Mouse (Mus musculus) neural tube, embryonic 14.5 days (tissue): Measurements from ENCODE around the gene Klhl29. TPM values are rescaled to one million over a fixed set of nuclear protein-coding genes. Genes with fewer than 3 reads are reported as not detected.
A peak's percentile ranks its signal among the peaks of the same experiment; 100 is the strongest.

Experiments
- ATAC-seq: fragments of 200-750 bp; cut with Nextera tagmentation; 2 replicates; pipeline ENCODE4 v1.8.0; 2017; ENCODE audit warnings: low read depth, mild to moderate bottlenecking, moderate TSS enrichment, moderate library complexity
- H3K27ac ChIP-seq: fragments of 300-500 bp; sonication (generic); 2 replicates; pipeline ENCODE4 v1.5.1; 2014; ENCODE audit warnings: low read depth, mild to moderate bottlenecking, control low read depth, low read length, moderate library complexity, mixed read lengths
- H3K27me3 ChIP-seq: fragments of 300-500 bp; sonication (generic); 2 replicates; pipeline ENCODE4 v1.6.1; 2014; ENCODE audit warnings: low read length; ENCODE audit not compliant: control insufficient read depth, insufficient read depth
- H3K36me3 ChIP-seq: fragments of 300-500 bp; sonication (generic); 2 replicates; pipeline ENCODE4 v1.6.1; 2014; ENCODE audit warnings: low read length, mixed read lengths; ENCODE audit not compliant: control insufficient read depth, insufficient read depth
- H3K4me1 ChIP-seq: fragments of 300-500 bp; sonication (generic); 2 replicates; pipeline ENCODE4 v1.6.1; 2014; ENCODE audit warnings: low read length; ENCODE audit not compliant: control insufficient read depth, insufficient read depth
- H3K4me2 ChIP-seq: fragments of 300-500 bp; sonication (generic); 2 replicates; pipeline ENCODE4 v1.6.1; 2014; ENCODE audit warnings: mild to moderate bottlenecking, low read depth, low read length, control low read depth
- H3K4me3 ChIP-seq: fragments of 300-500 bp; sonication (generic); 2 replicates; pipeline ENCODE4 v1.5.1; 2014; ENCODE audit warnings: low read depth, low read length, control low read depth, mixed read lengths
- H3K9ac ChIP-seq: fragments of 300-500 bp; sonication (generic); replicated peaks from 2 replicates; pipeline ENCODE4 v1.6.1; 2014; ENCODE audit warnings: low read depth, mild to moderate bottlenecking, control low read depth, low read length, mixed read lengths
- H3K9me3 ChIP-seq: fragments of 300-500 bp; sonication (generic); 2 replicates; pipeline ENCODE4 v1.6.1; 2016; ENCODE audit warnings: low read length; ENCODE audit not compliant: control insufficient read depth
- WGBS: fragments of 180-500 bp; shearing (Covaris S2); extraction: QIAGEN DNeasy Blood & Tissue Kit; methylation state at CpG from one replicate; pipeline ENCODE4 v1.1.7; 2014; 5-methylcytosine and 5-hydroxymethylcytosine counted together
- polyA plus RNA-seq: library from polyadenylated mRNA; unstranded; fragments of >200 nt; fragmentation: Nextera tagmentation; extraction: Ambion mirVana; gene quantifications from 2 replicates; pipeline ENCODE4 v1.2.1, GENCODE M21; 2014

Klhl29 gene
- polyA plus RNA-seq, 1 experiment from 2014 or later, result 6.1 TPM

DNA sequence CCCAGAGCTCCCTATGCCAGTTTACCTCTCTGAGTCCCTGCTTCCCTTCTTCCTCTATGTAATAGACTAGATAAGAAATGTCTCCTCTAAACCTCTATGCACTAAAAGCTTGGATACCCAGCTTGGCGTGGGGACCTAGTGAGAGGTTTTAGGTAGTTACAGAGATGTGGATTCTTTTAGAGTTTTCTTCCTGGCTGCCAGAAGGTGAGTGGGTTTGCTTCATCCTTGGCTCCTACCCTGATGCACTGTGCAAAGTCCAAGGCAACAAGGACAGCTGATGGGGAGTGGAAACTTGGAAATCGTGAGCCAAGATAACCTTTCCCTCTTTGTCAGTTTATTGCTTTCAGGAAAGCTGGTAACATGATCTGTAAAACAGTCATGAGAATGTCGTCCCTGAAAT is 220.3 kb downstream of the Klhl29 start:
- no peak overlapping the region for H3K4me3 ChIP-seq
- H3K36me3 ChIP-seq, result no peaks in the 10 kb centered on the region
- H3K4me1 ChIP-seq, result no peaks in the 10 kb centered on the region
- no peaks in the 10 kb centered on the region for H3K9me3 ChIP-seq
- ATAC-seq, result no peak
- no peak overlapping the region for H3K27ac ChIP-seq
- no peaks in the 10 kb centered on the region for H3K27me3 ChIP-seq
- no peak overlapping the region for H3K9ac ChIP-seq
- WGBS, result 88% methylated on average over 3 of the region's 3 CpGs
- no peak overlapping the region for H3K4me2 ChIP-seq

DNA sequence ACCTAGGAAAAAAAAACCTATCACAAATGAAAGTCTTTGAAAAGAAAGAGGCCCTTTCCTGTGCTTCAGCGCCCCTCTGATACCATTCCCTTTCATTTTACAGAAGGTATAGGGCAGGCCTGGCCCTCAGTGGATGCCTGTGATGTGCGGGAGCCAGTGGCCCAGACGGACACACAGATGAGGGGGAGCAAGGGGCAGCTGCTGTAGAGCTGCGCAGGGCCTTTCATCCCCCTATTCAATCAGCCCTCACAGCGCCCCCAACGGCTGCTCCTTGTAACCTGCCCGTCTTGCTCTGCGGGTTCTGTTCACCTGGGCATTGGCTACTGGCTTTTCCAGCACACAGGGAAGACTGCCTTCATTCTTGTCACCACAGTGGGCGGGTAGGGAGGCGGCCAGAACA is 223.6 kb downstream of the Klhl29 start:
- H3K4me1 ChIP-seq, result no peaks in the 10 kb centered on the region
- H3K36me3 ChIP-seq, result no peaks in the 10 kb centered on the region
- no peak overlapping the region for H3K9ac ChIP-seq
- no peaks in the 10 kb centered on the region for H3K9me3 ChIP-seq
- WGBS, result 13% methylated on average over 10 of the region's 10 CpGs
- no peak for ATAC-seq
- H3K27ac ChIP-seq, result no peak overlapping the region
- H3K27me3 ChIP-seq, result no peaks in the 10 kb centered on the region
- no peak overlapping the region for H3K4me2 ChIP-seq
- no peak overlapping the region for H3K4me3 ChIP-seq

DNA sequence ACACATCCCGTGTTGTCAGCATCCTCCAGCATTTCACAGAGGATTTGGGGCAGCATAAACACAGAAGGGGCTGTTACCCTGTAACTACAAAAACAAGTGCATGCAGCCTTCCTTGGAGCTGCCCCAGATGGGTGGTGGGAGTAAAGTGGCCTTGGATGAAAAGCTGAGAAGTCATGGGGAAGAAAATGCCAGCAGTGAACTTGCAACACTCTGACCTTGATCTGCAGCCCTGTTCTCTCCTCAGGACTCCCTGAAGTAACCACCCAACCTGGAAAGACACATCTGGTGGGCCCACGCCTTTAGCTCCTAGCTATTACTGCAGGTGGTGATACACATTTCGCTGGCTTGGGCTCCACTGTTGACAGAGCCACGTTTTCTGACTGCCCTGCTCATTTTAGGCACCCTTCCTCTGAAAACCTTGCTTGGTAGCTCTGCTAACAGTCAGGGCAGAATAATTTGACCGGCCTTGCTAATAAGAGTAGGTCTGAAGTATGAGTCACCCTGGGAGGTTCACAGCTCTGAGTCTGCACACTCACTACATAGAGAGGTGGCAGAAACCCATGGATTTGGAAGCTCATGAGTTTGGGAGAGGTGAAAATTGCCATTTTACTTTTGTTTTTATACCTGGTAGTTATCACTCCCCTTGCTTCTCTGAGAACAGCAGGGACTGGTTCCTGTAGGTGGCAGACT is 228.0 kb downstream of the Klhl29 start:
- 85% methylated on average over 5 of the region's 5 CpGs for WGBS

DNA sequence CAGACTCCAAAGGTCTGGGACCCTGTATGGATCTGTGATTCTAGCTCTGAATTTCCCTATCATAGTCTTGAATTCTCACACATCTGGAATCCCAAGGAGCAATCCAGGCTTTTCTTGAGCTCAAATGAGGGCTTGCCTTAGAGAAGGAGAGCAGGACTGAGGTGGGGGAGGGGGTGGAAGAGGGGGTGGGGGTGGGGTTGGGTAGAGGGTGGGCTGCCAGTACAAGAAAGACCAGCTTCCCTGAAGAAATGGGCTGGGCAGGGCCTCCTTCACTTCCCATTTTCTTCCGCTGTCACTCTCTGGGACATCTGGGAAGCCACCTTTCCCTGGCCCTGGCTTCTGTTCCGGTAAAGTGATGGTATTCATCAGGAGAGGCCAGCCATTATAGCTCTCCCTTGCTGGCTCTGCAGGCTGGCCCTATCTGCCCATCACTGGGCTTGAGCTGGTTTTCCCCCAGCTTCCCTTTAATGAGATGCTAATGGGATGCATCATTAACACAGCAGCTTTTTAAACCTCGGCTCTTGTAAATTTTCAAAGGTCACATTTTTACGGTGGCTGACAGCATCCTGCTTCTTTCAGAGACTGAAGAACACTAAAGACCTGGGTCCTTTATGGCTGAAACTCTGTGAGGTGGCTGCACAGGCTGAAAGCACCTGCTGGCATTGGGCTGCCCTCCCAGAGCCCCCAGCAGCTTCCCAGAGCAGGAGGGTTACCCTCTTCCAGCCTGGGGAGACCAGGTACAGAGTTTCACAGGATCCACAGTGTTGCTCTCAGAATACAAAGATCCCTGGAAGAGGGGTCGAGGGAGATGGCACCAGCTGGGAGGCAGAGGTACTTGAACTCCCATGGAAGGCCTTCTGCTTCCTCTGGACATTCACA is 231.3 kb downstream of the Klhl29 start:
- peak overlapping the region; percentile 28; the same call in 1 of the 2 replicates for H3K27ac ChIP-seq
- no peak overlapping the region; the same call in 1 of the 2 replicates for H3K9ac ChIP-seq

More for the DNA sequence above, 228.0 kb downstream of the Klhl29 start:
- Histone ChIP-seq H3K9ac (no peak overlapping the region), H3K27me3 (no peaks in the 10 kb centered on the region), H3K27ac (no peak overlapping the region), H3K4me2 (no peak overlapping the region), H3K4me1 (peaks cover 13% of the 10 kb centered on the region), H3K4me3 (no peak overlapping the region), H3K9me3 (no peaks in the 10 kb centered on the region), H3K36me3 (no peaks in the 10 kb centered on the region)
- no peak for ATAC-seq

DNA sequence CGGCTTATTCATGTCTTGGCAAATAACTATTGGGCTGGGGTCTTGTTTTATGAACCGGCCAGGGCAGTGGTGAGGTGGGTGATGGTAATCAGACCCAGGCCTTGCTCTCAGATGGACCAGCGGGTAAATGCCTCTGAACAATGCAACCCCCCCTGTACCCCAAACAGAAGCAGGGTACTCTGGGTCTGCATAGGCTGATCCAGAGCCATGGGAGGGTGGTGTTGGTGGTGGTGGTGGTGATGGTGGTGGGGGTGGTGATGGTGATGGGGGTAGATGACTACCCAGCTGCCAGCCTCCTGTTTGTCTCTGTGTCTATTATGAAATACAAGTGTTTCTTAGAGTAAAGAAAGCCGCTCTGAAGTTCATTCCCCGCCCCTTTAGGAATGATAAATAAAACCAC is 232.3 kb downstream of the Klhl29 start:
- no peak overlapping the region; the same call in 1 of the 2 replicates for H3K27ac ChIP-seq
- no peak overlapping the region for H3K9ac ChIP-seq
- ATAC-seq, result no peak
- WGBS, result 68% methylated on average over 5 of the region's 5 CpGs
- H3K27me3 ChIP-seq, result no peaks in the 10 kb centered on the region
- H3K4me2 ChIP-seq, result no peak overlapping the region
- peaks cover 16% of the 10 kb centered on the region for H3K4me1 ChIP-seq
- H3K9me3 ChIP-seq, result no peaks in the 10 kb centered on the region
- peaks cover 2% of the 10 kb centered on the region; the same call in 1 of the 2 replicates for H3K36me3 ChIP-seq
- H3K4me3 ChIP-seq, result no peak overlapping the region

More for the DNA sequence above, 231.3 kb downstream of the Klhl29 start:
- peak; percentile 55; the same call in 1 of the 2 replicates for ATAC-seq
- Histone ChIP-seq H3K27me3 (no peaks in the 10 kb centered on the region), H3K4me1 (peaks cover 16% of the 10 kb centered on the region), H3K36me3 (peaks cover 2% of the 10 kb centered on the region; the same call in 1 of the 2 replicates), H3K4me3 (no peak overlapping the region), H3K4me2 (no peak overlapping the region), H3K9me3 (no peaks in the 10 kb centered on the region)
- WGBS, result 15% methylated on average over 5 of the region's 5 CpGs

DNA sequence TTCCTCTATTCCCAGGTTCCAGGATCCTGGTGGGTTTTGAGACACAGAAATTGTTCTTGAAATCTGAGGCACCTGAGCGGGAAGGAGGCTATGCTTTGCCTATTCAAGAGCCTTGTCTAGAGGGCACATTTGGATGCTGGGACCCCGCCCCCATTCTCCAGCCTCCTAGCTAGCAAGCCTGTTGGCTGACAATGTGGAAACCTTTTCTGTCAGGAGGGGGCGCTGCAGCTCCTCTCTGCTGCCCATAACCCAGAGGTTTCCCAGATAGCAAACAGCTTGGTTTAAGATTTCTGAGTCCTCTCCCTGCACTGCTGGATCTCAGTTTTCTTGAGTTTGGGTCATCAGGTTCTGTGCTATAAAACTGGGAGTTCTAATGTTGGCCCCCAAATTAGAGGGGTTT is 232.7 kb downstream of the Klhl29 start:
- Histone ChIP-seq H3K27ac (no peak overlapping the region), H3K27me3 (no peaks in the 10 kb centered on the region), H3K4me3 (no peak overlapping the region), H3K9ac (no peak overlapping the region), H3K9me3 (no peaks in the 10 kb centered on the region), H3K4me1 (peaks cover 16% of the 10 kb centered on the region), H3K4me2 (no peak overlapping the region), H3K36me3 (peaks cover 2% of the 10 kb centered on the region; the same call in 1 of the 2 replicates)
- ATAC-seq, result peak; percentile 74
- WGBS, result 16% methylated on average over 3 of the region's 3 CpGs

DNA sequence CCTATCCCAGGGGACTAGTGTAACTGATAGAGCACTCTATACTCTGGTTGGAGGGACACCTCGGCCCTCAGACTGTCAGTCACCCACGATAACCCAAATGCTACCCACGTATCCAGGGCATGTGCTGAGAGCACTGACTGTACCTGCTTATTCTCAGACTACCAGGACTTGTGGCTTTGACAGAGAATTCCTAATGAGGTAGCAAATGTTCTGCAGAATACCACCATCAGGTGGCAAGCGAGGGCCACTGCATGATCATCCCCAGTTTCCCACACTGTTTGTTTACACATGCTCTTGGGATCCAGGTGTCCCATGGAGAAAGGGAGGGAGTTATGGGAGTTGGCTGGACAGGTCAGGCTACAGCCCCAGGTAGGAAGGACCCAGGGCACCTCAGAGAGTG is 234.4 kb downstream of the Klhl29 start:
- H3K27ac ChIP-seq, result no peak overlapping the region
- no peaks in the 10 kb centered on the region for H3K27me3 ChIP-seq
- ATAC-seq, result no peak
- WGBS, result 73% methylated on average over 4 of the region's 4 CpGs
- no peak overlapping the region for H3K4me2 ChIP-seq
- H3K9me3 ChIP-seq, result no peaks in the 10 kb centered on the region
- peaks cover 16% of the 10 kb centered on the region for H3K4me1 ChIP-seq
- no peak overlapping the region for H3K9ac ChIP-seq
- H3K36me3 ChIP-seq, result peaks cover 6% of the 10 kb centered on the region; the same call in 1 of the 2 replicates
- H3K4me3 ChIP-seq, result no peak overlapping the region

DNA sequence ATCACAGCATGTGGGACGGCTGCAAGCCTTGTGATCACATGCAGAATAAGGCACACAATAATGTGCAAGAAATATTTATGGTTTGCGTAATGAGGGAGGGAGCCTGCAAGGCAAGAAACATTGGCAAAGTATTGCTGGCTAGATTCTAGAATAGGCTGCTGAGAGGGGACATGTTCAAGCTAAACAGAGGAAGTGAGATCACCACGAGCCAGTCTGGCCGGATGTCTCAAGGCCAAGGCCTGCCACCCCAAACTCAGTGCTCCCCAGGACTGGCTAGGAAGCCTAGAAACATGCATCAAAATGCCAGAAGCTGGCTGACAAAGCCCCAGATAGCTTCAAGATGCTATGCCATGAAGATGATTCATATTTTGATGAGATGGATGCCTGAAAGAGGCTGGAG is 236.2 kb downstream of the Klhl29 start:
- H3K27ac ChIP-seq, result no peak overlapping the region
- H3K9ac ChIP-seq, result no peak overlapping the region
- WGBS, result 69% methylated on average over 4 of the region's 4 CpGs
- H3K4me3 ChIP-seq, result no peak overlapping the region
- H3K4me1 ChIP-seq, result peaks cover 13% of the 10 kb centered on the region
- no peak for ATAC-seq
- no peaks in the 10 kb centered on the region for H3K9me3 ChIP-seq
- peaks cover 6% of the 10 kb centered on the region; the same call in 1 of the 2 replicates for H3K36me3 ChIP-seq
- H3K27me3 ChIP-seq, result no peaks in the 10 kb centered on the region
- no peak overlapping the region for H3K4me2 ChIP-seq

DNA sequence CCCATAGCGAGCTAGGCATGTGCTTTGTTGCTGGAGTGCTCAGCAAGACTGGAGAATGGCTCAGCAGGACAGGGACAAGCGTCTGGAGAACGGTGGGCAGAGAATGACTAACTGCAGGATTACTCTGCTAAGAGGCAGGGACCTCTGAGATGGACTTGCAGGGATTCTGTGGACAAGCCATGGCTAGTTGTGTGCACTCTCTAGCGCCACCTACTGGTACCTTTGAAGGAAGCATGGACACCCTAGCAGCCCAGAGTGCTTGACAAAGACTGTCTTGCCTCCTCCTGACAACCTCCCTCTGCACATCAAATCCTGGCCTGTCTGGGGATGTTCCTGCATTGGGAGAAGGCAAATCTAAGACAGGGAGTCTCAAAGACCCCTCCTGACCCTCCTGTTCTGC is 239.2 kb downstream of the Klhl29 start:
- 0 out of 2 replicates have a peak, but pooled peaks cover 3% of the 10 kb centered on the region for H3K4me1 ChIP-seq
- no peak overlapping the region for H3K27ac ChIP-seq
- H3K27me3 ChIP-seq, result no peaks in the 10 kb centered on the region
- peaks cover 6% of the 10 kb centered on the region; the same call in 1 of the 2 replicates for H3K36me3 ChIP-seq
- no peak overlapping the region for H3K4me3 ChIP-seq
- ATAC-seq, result peak; percentile 75
- no peak overlapping the region for H3K4me2 ChIP-seq
- 22% methylated on average over 4 of the region's 4 CpGs for WGBS
- H3K9ac ChIP-seq, result no peak overlapping the region
- no peaks in the 10 kb centered on the region for H3K9me3 ChIP-seq
